Mouse (Mus musculus) NIH3T3 (cell line): ENCODE data around the gene Slc25a44.
"Not testable (repeated sequence)": the region's sequence is repeated elsewhere in the genome, so short reads cannot be mapped to it uniquely, and the experiment has no call there.

Source experiments
- DNase-seq: peaks from one replicate; pipeline ENCODE4 v3.0.0-alpha.2; 2012; ENCODE audit warnings: low read depth

The Slc25a44 gene

GRCm38 (mm10) chr3:88368511-88368910, 56.4 kb downstream of the Slc25a44 start:
- DNase-seq: not testable (repeated sequence)

- not testable (repeated sequence) for DNase-seq
Measured at GRCm38 (mm10) chr3:88367517-88367916, 57.4 kb downstream of the Slc25a44 start.

- DNase-seq: not testable (repeated sequence)
Measured at GRCm38 (mm10) chr3:88366830-88367428, 58.0 kb downstream of the Slc25a44 start.

- DNase-seq: no peak
Measured at GRCm38 (mm10) chr3:88365705-88366361, 59.1 kb downstream of the Slc25a44 start.

- no peak for DNase-seq
Measured at GRCm38 (mm10) chr3:88364337-88364736, 60.6 kb downstream of the Slc25a44 start, which contains the start of gene Paqr6. Gene Paqr6, plus strand, starts transcription at chr3:88364584.

GRCm38 (mm10) chr3:88363700-88364099, 61.2 kb downstream of the Slc25a44 start:
- no peak for DNase-seq

- no peak for DNase-seq
Measured at GRCm38 (mm10) chr3:88361612-88362313, 63.2 kb downstream of the Slc25a44 start.

- DNase-seq: no peak
Measured at GRCm38 (mm10) chr3:88361096-88361495, 63.8 kb downstream of the Slc25a44 start.
